Mouse (Mus musculus) ES-Bruce4 (cell line): ENCODE measurements around the gene Borcs6. TPM values are rescaled to one million over a fixed set of nuclear protein-coding genes. Genes with fewer than 3 reads are reported as not detected.
"Not testable (repeated sequence)": the region's sequence is repeated elsewhere in the genome, so short reads cannot be mapped to it uniquely, and the experiment has no call there.

Experiments
- H3K27ac ChIP-seq: 2 replicates; pipeline ENCODE4 v1.5.1; 2012; ENCODE audit warnings: low read length, inconsistent platforms; ENCODE audit not compliant: insufficient read depth
- H3K27me3 ChIP-seq: 2 replicates; pipeline ENCODE4 v1.6.1; 2012; ENCODE audit warnings: mild to moderate bottlenecking, low read length, inconsistent platforms; ENCODE audit not compliant: control insufficient read depth, poor library complexity, insufficient read depth, severe bottlenecking
- H3K36me3 ChIP-seq: 2 replicates; pipeline ENCODE4 v1.6.1; 2012; ENCODE audit warnings: inconsistent platforms, mild to moderate bottlenecking, low read length, moderate library complexity; ENCODE audit not compliant: control insufficient read depth, poor library complexity, insufficient read depth, severe bottlenecking
- H3K4me1 ChIP-seq: one replicate; pipeline ENCODE4 v1.8.1; 2011; ENCODE audit warnings: low read length; ENCODE audit not compliant: control insufficient read depth, insufficient read depth
- H3K4me3 ChIP-seq: 2 replicates; pipeline ENCODE4 v1.5.1; 2011; ENCODE audit warnings: low read depth, mild to moderate bottlenecking, low read length
- H3K9ac ChIP-seq: 2 replicates; pipeline ENCODE4 v1.6.1; 2012; ENCODE audit warnings: low read depth, mild to moderate bottlenecking, inconsistent platforms; ENCODE audit not compliant: poor library complexity, severe bottlenecking
- H3K9me3 ChIP-seq: replicated peaks from 2 replicates; pipeline ENCODE4 v1.6.1; 2012; ENCODE audit warnings: mild to moderate bottlenecking, low read length, inconsistent platforms; ENCODE audit not compliant: control insufficient read depth, poor library complexity, insufficient read depth, severe bottlenecking
- CTCF ChIP-seq: IDR thresholded peaks from one replicate; pipeline ENCODE4 v1.8.1; 2011; ENCODE audit warnings: low read depth, low read length
- EP300 ChIP-seq: IDR thresholded peaks from 2 replicates; pipeline ENCODE4 v1.6.1; 2011; ENCODE audit warnings: low read depth, low read length; ENCODE audit not compliant: insufficient read depth
- POLR2A ChIP-seq: IDR thresholded peaks from one replicate; pipeline ENCODE4 v1.8.1; 2011; ENCODE audit warnings: low read length; ENCODE audit not compliant: insufficient read depth
- polyA plus RNA-seq: library from polyadenylated mRNA; stranded (reverse); fragments of >200 nt; gene quantifications from 2 replicates; pipeline ENCODE4 v1.2.4, GENCODE M21; 2011; ENCODE audit warnings: low read depth; ENCODE audit not compliant: missing spikeins, insufficient read depth, insufficient read length

Borcs6 gene
- polyA plus RNA-seq, 1 experiment, result 4.0 TPM

DNA sequence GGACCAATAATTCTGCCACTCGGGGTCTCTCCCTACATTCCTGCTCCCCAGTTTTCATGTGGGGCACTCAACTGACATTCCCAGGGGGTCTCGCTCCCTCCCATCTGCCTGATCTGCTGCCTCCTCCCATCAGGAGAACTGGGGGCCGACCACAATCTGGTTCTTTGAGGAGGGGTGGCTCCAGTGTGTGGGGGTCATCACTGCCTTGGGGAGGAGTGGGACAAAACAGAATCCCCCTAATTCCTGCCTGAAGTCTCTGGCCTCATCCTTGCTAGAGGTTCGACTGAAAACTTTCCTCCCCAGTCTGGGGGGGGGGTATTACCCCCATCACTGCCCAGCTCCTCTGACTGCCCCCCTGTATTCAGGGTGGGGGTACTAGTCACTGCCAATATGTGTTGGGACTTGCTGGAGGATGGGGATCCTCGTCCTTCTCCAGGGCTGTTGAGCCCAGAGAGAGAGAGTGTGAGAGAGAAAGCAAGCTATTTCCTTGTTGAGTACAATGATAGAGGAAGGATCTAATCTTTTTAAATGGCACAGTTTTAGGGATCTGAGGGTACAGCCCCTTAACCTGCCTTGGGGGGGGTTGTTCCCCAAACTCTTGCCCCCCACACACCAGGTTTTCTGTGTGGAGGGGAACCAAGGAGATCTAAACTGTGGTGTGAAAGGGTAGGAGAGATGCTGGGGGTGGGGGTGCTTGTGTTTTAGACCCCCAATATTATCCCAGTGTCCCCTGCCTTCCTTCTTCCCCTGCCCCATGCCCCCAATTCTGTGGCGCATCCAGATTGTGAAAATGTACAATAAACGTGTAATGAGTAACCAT, 32.3 kb downstream of the Borcs6 start:
- H3K4me3 ChIP-seq, result no peak overlapping the region

DNA sequence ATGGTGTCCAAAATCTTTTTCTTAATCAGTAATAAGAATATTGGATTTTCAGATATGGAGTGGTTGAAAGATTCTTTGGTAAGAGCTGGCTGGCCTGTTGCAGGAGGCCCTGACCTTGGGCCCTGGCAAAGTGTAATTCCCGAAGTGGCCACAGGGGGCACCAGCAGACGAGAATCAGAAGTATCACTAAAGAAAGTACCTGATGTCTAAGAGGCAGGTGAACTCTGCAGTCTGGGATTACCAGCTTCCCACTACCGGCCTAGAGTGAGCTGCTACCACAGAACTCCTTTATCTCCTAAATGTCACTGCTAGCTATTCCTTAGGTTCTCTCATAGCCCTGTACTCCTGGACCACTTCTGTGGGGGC, 32.9 kb downstream of the Borcs6 start:
- no peak overlapping the region for H3K9ac ChIP-seq
- H3K4me3 ChIP-seq, result no peak overlapping the region
- peaks cover 13% of the 10 kb centered on the region for H3K36me3 ChIP-seq
- peak overlapping the region; percentile 52 for H3K27ac ChIP-seq
- H3K9me3 ChIP-seq, result no peaks in the 10 kb centered on the region
- TF ChIP-seq CTCF, result peak; percentile 68
- no peak for TF ChIP-seq EP300
- TF ChIP-seq POLR2A, result no peak
- no peaks in the 10 kb centered on the region for H3K27me3 ChIP-seq
- H3K4me1 ChIP-seq, result no peaks in the 10 kb centered on the region

More for the DNA sequence above, 32.3 kb downstream of the Borcs6 start:
- no peaks in the 10 kb centered on the region for H3K9me3 ChIP-seq
- TF ChIP-seq POLR2A, result no peak
- TF ChIP-seq EP300, result no peak
- TF ChIP-seq CTCF, result no peak
- H3K27me3 ChIP-seq, result no peaks in the 10 kb centered on the region
- H3K9ac ChIP-seq, result no peak overlapping the region
- no peak overlapping the region for H3K27ac ChIP-seq
- peaks cover 13% of the 10 kb centered on the region for H3K36me3 ChIP-seq
- H3K4me1 ChIP-seq, result no peaks in the 10 kb centered on the region

DNA sequence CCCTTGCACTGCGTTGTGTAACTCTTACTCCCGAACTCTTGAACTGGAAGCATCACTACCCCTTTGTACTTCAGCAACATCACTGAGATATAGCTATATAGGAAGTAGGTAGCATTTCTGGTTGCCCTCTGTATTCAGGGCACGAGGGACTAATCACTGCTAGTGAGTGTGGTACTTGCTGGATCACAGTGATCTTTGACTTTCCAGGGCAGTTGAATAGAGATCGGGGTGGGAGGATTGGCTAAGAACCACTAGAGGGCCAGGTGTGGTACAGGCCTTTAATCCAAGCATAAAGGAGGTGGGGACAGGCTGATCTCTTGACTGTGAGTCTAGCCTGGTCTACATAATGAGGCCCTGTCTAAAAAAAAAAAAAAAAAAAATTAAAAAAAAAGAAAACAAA, 33.4 kb downstream of the Borcs6 start:
- no peak overlapping the region for H3K4me3 ChIP-seq
- no peaks in the 10 kb centered on the region for H3K27me3 ChIP-seq
- H3K36me3 ChIP-seq, result peaks cover 13% of the 10 kb centered on the region
- H3K9me3 ChIP-seq, result no peaks in the 10 kb centered on the region
- H3K9ac ChIP-seq, result no peak overlapping the region
- TF ChIP-seq CTCF, result no peak
- TF ChIP-seq EP300, result no peak
- TF ChIP-seq POLR2A, result no peak
- H3K27ac ChIP-seq, result peak overlapping the region; percentile 52
- no peaks in the 10 kb centered on the region for H3K4me1 ChIP-seq

DNA sequence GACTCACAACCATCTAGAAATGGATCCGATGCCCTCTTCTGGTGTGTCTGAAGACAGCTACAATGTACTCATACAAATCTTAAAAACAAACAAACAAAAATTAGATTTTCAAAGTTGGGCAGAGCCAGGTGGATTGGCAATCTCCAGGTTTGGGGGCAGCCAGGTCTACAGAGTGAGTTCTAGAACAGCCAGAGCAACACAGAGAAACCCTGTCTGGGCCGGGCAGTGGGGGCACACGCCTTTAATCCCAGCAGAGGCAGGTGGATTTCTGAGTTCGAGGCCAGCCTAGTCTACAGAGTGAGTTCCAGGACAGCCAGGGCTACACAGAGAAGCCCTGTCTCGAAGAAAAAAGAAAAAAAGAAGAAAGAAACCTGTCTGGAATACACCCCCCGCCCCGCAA, 34.3 kb downstream of the Borcs6 start:
- H3K36me3 ChIP-seq, result peaks cover 13% of the 10 kb centered on the region
- not testable (repeated sequence) for H3K9ac ChIP-seq, H3K4me1 ChIP-seq, H3K27me3 ChIP-seq, H3K4me3 ChIP-seq, H3K27ac ChIP-seq, H3K9me3 ChIP-seq

DNA sequence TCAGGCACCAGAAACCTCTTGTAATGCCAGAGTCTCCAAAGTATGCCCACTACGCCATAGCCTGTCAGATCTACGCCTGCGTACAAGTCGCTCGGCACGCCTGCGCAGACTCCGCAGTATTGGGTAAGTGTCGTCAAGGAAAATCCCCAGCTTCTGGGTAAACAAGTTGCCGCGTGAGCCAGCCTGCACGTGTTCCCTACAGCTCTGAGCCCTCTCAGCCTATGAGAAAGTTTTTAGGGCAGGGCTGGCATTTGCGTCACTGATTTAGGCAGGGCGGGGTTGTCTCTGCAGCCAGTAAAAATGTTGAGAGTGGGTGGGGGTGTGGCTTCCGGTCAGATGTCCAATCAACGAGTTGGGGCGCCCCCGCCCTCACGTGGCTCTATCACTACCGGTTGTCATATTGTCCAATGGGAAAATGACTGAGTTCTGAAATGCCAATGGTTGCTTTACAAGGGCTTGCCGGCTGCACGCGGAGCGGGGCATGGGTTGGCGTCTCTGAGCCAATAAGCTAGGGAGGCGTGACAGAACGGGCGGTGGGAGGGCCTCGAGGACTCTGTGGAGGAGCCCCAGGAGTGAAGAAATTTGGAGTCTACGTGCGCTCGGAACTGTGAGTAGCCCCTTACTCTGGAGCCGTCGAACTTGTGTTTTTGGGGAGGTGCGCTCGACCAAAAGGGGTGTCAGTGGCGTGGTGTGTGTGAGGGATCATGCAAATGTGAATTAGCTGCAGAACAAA, 35.3 kb downstream of the Borcs6 start, which contains the start of gene Per1:
Gene Per1 (plus strand): TSS at position 521 of the 733 bp plus-strand sequence.
- Histone ChIP-seq H3K4me3 (peak within 1 kb of the TSS; percentile 96), H3K36me3 (peaks cover 12% of the 10 kb centered on the region), H3K9me3 (no peaks in the 10 kb centered on the region), H3K27me3 (no peaks in the 10 kb centered on the region), H3K4me1 (no peaks in the 10 kb centered on the region), H3K9ac (peak within 1 kb of the TSS; percentile 57), H3K27ac (no peak within 1 kb of the TSS; the same call in 1 of the 2 replicates)
- TF ChIP-seq EP300 (peak; percentile 50; the same call in 1 of the 2 replicates), POLR2A (no peak)
